Mouse (Mus musculus) liver, adult 2 months (tissue): ENCODE measurements around the gene Gm44805. TPM values are rescaled to one million over a fixed set of nuclear protein-coding genes. Genes with fewer than 3 reads are reported as not detected.

Experiments
- DNase-seq: peaks from one replicate; pipeline ENCODE4 v3.0.0-alpha.2; 2011; ENCODE audit warnings: low read depth, low spot score; ENCODE audit errors: extremely low read depth
- H3K27ac ChIP-seq: fragments of 200-500 bp; replicated peaks from 2 replicates; pipeline ENCODE4 v1.5.1; 2012; ENCODE audit warnings: low read depth, mild to moderate bottlenecking, control low read depth, inconsistent platforms, low read length; ENCODE audit not compliant: insufficient read depth
- H3K27me3 ChIP-seq: fragments of 200-500 bp; 2 replicates; pipeline ENCODE4 v1.6.1; 2012; ENCODE audit warnings: mild to moderate bottlenecking, moderate library complexity, low read length, inconsistent platforms; ENCODE audit not compliant: control insufficient read depth, insufficient read depth
- H3K36me3 ChIP-seq: fragments of 200-500 bp; 2 replicates; pipeline ENCODE4 v1.6.1; 2012; ENCODE audit warnings: low read length, inconsistent platforms; ENCODE audit not compliant: control insufficient read depth, insufficient read depth
- H3K4me1 ChIP-seq: fragments of 200-500 bp; 2 replicates; pipeline ENCODE4 v1.6.1; 2011; ENCODE audit warnings: low read length; ENCODE audit not compliant: control insufficient read depth, insufficient read depth
- H3K4me3 ChIP-seq: fragments of 200-500 bp; 2 replicates; pipeline ENCODE4 v1.5.1; 2011; ENCODE audit warnings: low read depth, mild to moderate bottlenecking, control low read depth, low read length, moderate library complexity; ENCODE audit not compliant: insufficient read depth
- H3K79me2 ChIP-seq: fragments of 200-500 bp; 2 replicates; pipeline ENCODE4 v1.6.1; 2012; ENCODE audit warnings: inconsistent platforms, mild to moderate bottlenecking, low read length, moderate library complexity; ENCODE audit not compliant: control insufficient read depth, insufficient read depth
- H3K9ac ChIP-seq: fragments of 200-500 bp; 2 replicates; pipeline ENCODE4 v1.6.1; 2012; ENCODE audit warnings: low read depth, mild to moderate bottlenecking, control low read depth, inconsistent platforms, low read length
- CTCF ChIP-seq: fragments of 200-500 bp; IDR thresholded peaks from 2 replicates; pipeline ENCODE4 v1.5.1; 2011; ENCODE audit warnings: low read depth, low read length, control low read depth
- POLR2A ChIP-seq: fragments of 200-500 bp; IDR thresholded peaks from 2 replicates; pipeline ENCODE4 v1.6.1; 2011; ENCODE audit warnings: low read length, control low read depth; ENCODE audit not compliant: insufficient read depth; ENCODE audit errors: extremely low read depth
- WGBS: fragments of 180-500 bp; shearing (Covaris S2); methylation state at CpG from one replicate; pipeline ENCODE4 v1.1.7; 2018; 5-methylcytosine and 5-hydroxymethylcytosine counted together
- polyA plus RNA-seq: library from polyadenylated mRNA; depleted of rRNA; stranded (reverse); fragments of >200 nt; gene quantifications from 2 replicates; pipeline ENCODE4 v1.2.3, GENCODE M21; 2012
- total RNA-seq: library from RNA; depleted of rRNA; stranded (reverse); fragments of >200 nt; gene quantifications from 2 replicates; pipeline ENCODE4 v1.2.3, GENCODE M21; 2014

Gm44805 gene
- total and polyA plus RNA-seq, 2 experiments: 38.2 to 86.3 TPM

- no peaks in the 10 kb centered on the region for H3K27me3 ChIP-seq
- H3K36me3 ChIP-seq: peaks cover 20% of the 10 kb centered on the region
- peaks cover 16% of the 10 kb centered on the region for H3K79me2 ChIP-seq
- TF ChIP-seq CTCF (0 out of 2 replicates have a peak, but pooled peaks have one; percentile 18), POLR2A (peak; percentile 95)
- H3K4me3 ChIP-seq: peak within 1 kb of the TSS; percentile 90
- H3K4me1 ChIP-seq: peaks cover 33% of the 10 kb centered on the region
- peak within 1 kb of the TSS; percentile 89 for H3K9ac ChIP-seq
- WGBS: 3% methylated on average over 20 of the region's 20 CpGs
- H3K27ac ChIP-seq: peak within 1 kb of the TSS; percentile 80
- DNase-seq: peak; percentile 95
Observed at GRCm38 (mm10) chr7:19698907-19699826, 17.9 kb upstream of the Gm44805 start, which contains the start of gene Apoe. Gene Apoe, minus strand, starts transcription at chr7:19699188.

- Histone ChIP-seq H3K27ac (peak overlapping the region; percentile 80), H3K9ac (peak overlapping the region; percentile 89), H3K4me3 (peak overlapping the region; percentile 90), H3K36me3 (peaks cover 20% of the 10 kb centered on the region), H3K27me3 (no peaks in the 10 kb centered on the region), H3K4me1 (peaks cover 38% of the 10 kb centered on the region), H3K79me2 (peaks cover 16% of the 10 kb centered on the region)
- WGBS: 1% methylated on average over 28 of the region's 28 CpGs
- peak; percentile 64 for TF ChIP-seq CTCF
- TF ChIP-seq POLR2A: peak; percentile 44; the same call in 1 of the 2 replicates
- DNase-seq: peak; percentile 75
Observed at GRCm38 (mm10) chr7:19697949-19698906, 17.0 kb upstream of the Gm44805 start.

GRCm38 (mm10) chr7:19696336-19696873 lies 15.2 kb upstream of the Gm44805 start:
- peak overlapping the region; percentile 89 for H3K9ac ChIP-seq
- no peak; the same call in 1 of the 2 replicates for TF ChIP-seq CTCF
- no peak for TF ChIP-seq POLR2A
- peaks cover 23% of the 10 kb centered on the region for H3K4me1 ChIP-seq
- H3K27ac ChIP-seq: peak overlapping the region; percentile 80
- peaks cover 20% of the 10 kb centered on the region for H3K36me3 ChIP-seq
- H3K27me3 ChIP-seq: no peaks in the 10 kb centered on the region
- 28% methylated on average over 34 of the region's 34 CpGs for WGBS
- peak; percentile 57 for DNase-seq
- H3K4me3 ChIP-seq: peak overlapping the region; percentile 90
- H3K79me2 ChIP-seq: peaks cover 16% of the 10 kb centered on the region

GRCm38 (mm10) chr7:19695881-19696280 lies 14.7 kb upstream of the Gm44805 start:
- TF ChIP-seq POLR2A (0 out of 2 replicates have a peak, but pooled peaks have one; percentile 13), CTCF (peak; percentile 25)
- peak overlapping the region; percentile 80 for H3K27ac ChIP-seq
- peak overlapping the region; percentile 90 for H3K4me3 ChIP-seq
- WGBS: 27% methylated on average over 6 of the region's 6 CpGs
- DNase-seq: no peak
- H3K27me3 ChIP-seq: no peaks in the 10 kb centered on the region
- H3K9ac ChIP-seq: peak overlapping the region; percentile 89
- peaks cover 24% of the 10 kb centered on the region for H3K4me1 ChIP-seq
- H3K79me2 ChIP-seq: peaks cover 16% of the 10 kb centered on the region
- H3K36me3 ChIP-seq: peaks cover 20% of the 10 kb centered on the region

- 2% methylated on average over 8 of the region's 8 CpGs for WGBS
- Histone ChIP-seq H3K27ac (peak overlapping the region; percentile 80), H3K36me3 (peaks cover 20% of the 10 kb centered on the region), H3K4me3 (no peak overlapping the region), H3K9ac (peak overlapping the region; percentile 43), H3K79me2 (peaks cover 16% of the 10 kb centered on the region), H3K4me1 (peaks cover 23% of the 10 kb centered on the region), H3K27me3 (no peaks in the 10 kb centered on the region)
- no peak for TF ChIP-seq CTCF
- no peak for TF ChIP-seq POLR2A
- peak; percentile 72 for DNase-seq
Observed at GRCm38 (mm10) chr7:19695213-19695594, 14.0 kb upstream of the Gm44805 start.
